Mouse (Mus musculus) testis, adult 2 months (tissue): ENCODE measurements around the gene 1700125H20Rik.
"Not testable (repeated sequence)": the region's sequence is repeated elsewhere in the genome, so short reads cannot be mapped to it uniquely, and the experiment has no call there.

Source experiments
- CTCF ChIP-seq: fragments of 200-500 bp; IDR thresholded peaks from 2 replicates; pipeline ENCODE4 v1.5.1; 2012; ENCODE audit warnings: low read depth, mild to moderate bottlenecking, inconsistent platforms, low read length, moderate library complexity; ENCODE audit not compliant: control insufficient read depth, insufficient read depth, insufficient replicate concordance
- POLR2A ChIP-seq: fragments of 200-500 bp; IDR thresholded peaks from 2 replicates; pipeline ENCODE4 v1.6.1; 2012; ENCODE audit warnings: low read depth, mild to moderate bottlenecking, inconsistent platforms, low read length, moderate library complexity; ENCODE audit not compliant: control insufficient read depth

- TF ChIP-seq POLR2A, CTCF: not testable (repeated sequence)
Observed at GRCm38 (mm10) chr11:85163014-85163413, 7.2 kb upstream of the 1700125H20Rik start.
